8 mouse cellular contexts compared by ENCODE assay signal in the genomic region with DNA sequence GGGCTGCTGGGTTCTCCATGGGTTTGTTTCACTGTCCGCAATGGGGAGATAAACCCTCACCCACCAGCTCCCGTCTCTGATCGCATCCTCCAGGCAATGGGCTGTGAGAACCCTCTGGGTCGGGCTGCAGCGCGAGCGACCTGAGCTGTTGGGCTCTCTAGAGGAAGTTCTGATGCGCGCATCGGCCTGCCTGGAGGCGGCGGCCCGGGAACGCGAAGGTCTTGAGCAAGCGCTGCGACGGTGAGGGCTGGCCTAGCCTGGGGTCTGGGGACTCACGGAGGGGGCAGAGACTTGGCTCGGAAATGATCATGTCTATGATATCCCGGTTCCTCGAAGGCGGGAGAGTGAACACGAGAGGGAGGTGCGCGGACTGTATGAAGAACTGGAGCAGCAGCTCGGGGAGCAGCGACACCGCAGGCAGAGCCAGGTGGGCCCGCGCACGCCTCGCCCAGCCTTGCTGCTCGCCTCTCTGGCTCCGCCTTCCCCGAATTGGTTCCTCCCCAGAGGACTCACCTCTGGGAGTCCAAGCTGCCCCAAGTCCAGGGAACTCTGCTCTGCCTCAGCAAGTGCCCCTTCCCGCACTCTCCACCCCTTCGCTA. TPM values are rescaled to one million over a fixed set of nuclear protein-coding genes. Genes with fewer than 3 reads are reported as not detected.
DNase-seq lines count a peak whose midpoint lies in the region; ATAC-seq and TF ChIP-seq lines count a peak whose summit lies in the region.
"Had no signal": no experiment of that assay in that cellular context is flagged by ENCODE, and none has a peak within 500 bp of the region (broad histone marks: within the 10 kb centered on the region; RNA-seq: fewer than 3 reads in every experiment).

No protein-coding gene starts in this region.

- peak; percentile 38 for DNase-seq in thymus, postnatal 25 days
- DNase-seq in thymus, adult 18-20 months: no peak
- no peak for DNase-seq in forebrain, postnatal 0 days
- DNase-seq in kidney, adult 9 months: peak; percentile 69
- DNase-seq in lung, postnatal 25 days (ENCODE audit: low spot score): peak; percentile 56
- no peak for DNase-seq in c-Kit-positive CD71-positive TER-119-positive erythroid progenitor cells, embryonic 14.5 days (ENCODE audit: low spot score)
- no peak for DNase-seq in layer of hippocampus, adult 9-10 months (ENCODE audit: low spot score)

- no peaks in the 10 kb centered on the region for H3K9me3 ChIP-seq in forebrain, postnatal 0 days (ENCODE audit: low read length)

- peaks cover 19% of the 10 kb centered on the region; the same call in 1 of the 2 replicates for H3K4me1 ChIP-seq in forebrain, postnatal 0 days (ENCODE audit: insufficient read depth)

- H3K4me3 ChIP-seq in forebrain, postnatal 0 days (ENCODE audit: low read depth, low read length): peak overlapping the region; percentile 16

- H3K27me3 ChIP-seq in forebrain, postnatal 0 days (ENCODE audit: insufficient read depth, low read length): peaks cover 48% of the 10 kb centered on the region

- H3K9ac ChIP-seq in forebrain, postnatal 0 days: no peak overlapping the region

- peak overlapping the region; percentile 24 for H3K4me2 ChIP-seq in forebrain, postnatal 0 days (ENCODE audit: low read depth)

- ATAC-seq in forebrain, postnatal 0 days: no peak

- no peak for TF ChIP-seq CTCF in forebrain, postnatal 0 days (IDR thresholded peaks at IDR 0.05; ENCODE audit: low read depth)

- WGBS in forebrain, postnatal 0 days: 8% methylated on average over 38 of the region's 38 CpGs

- peaks cover 8% of the 10 kb centered on the region for H3K36me3 ChIP-seq in forebrain, postnatal 0 days (ENCODE audit: insufficient read depth)

- no peak overlapping the region for H3K27ac ChIP-seq in forebrain, postnatal 0 days (ENCODE audit: low read depth, low read length)

RNA-seq across cellular contexts. Expression of gene Cd151, which starts 2.5 kb away (rescaled TPM):
- total RNA-seq in forebrain, postnatal 0 days (2014; rRNA removed): 55.8 and 62.4 TPM in 2 replicates
- 12.4 and 18.7 TPM in 2 replicates for polyA plus RNA-seq in forebrain, postnatal 0 days (2015; fragmentation: Nextera tagmentation; extraction: Ambion mirVana)

RNA-seq across cellular contexts. Expression of gene Cracr2b, which starts 3.8 kb away (rescaled TPM):
- total RNA-seq in forebrain, postnatal 0 days (2014; rRNA removed): 4.5 and 7.2 TPM in 2 replicates
- 5.2 and 6.7 TPM in 2 replicates for polyA plus RNA-seq in forebrain, postnatal 0 days (2015; fragmentation: Nextera tagmentation; extraction: Ambion mirVana)

RNA-seq across cellular contexts. Expression of gene Pnpla2, which starts 9.7 kb away (rescaled TPM):
- total RNA-seq in forebrain, postnatal 0 days (2014; rRNA removed): 6.2 and 7.7 TPM in 2 replicates
- polyA plus RNA-seq in forebrain, postnatal 0 days (2015; fragmentation: Nextera tagmentation; extraction: Ambion mirVana): 18.3 and 22.4 TPM in 2 replicates

RNA-seq across cellular contexts. Expression of gene Polr2l, which starts 10.2 kb away (rescaled TPM):
- total RNA-seq in forebrain, postnatal 0 days (2014; rRNA removed): 21.1 and 24.6 TPM in 2 replicates
- 73.2 and 74.8 TPM in 2 replicates for polyA plus RNA-seq in forebrain, postnatal 0 days (2015; fragmentation: Nextera tagmentation; extraction: Ambion mirVana)

RNA-seq across cellular contexts. Expression of gene Tspan4, which starts 10.3 kb away (rescaled TPM):
- total RNA-seq in forebrain, postnatal 0 days (2014; rRNA removed): 52.5 and 79.6 TPM in 2 replicates
- 54.9 and 57.9 TPM in 2 replicates for polyA plus RNA-seq in forebrain, postnatal 0 days (2015; fragmentation: Nextera tagmentation; extraction: Ambion mirVana)
- total RNA-seq: neutrophil, adult 5-6 weeks had no signal

Comparison
In these comparisons a context has a peak if more than half of its experiments do, and no peak if none do; other contexts are left out.
1. DNase-seq: peak in thymus, postnatal 25 days (single experiment), kidney, adult 9 months (single experiment) and lung, postnatal 25 days (single experiment); none in thymus, adult 18-20 months (0 of 2), forebrain, postnatal 0 days (single experiment), c-Kit-positive CD71-positive TER-119-positive erythroid progenitor cells, embryonic 14.5 days (single experiment) and layer of hippocampus, adult 9-10 months (single experiment).